Mouse (Mus musculus) urinary bladder, adult 2 months (tissue): ENCODE data around the gene Fli1. TPM values are rescaled to one million over a fixed set of nuclear protein-coding genes. Genes with fewer than 3 reads are reported as not detected.

Experiments used
- DNase-seq: peaks from one replicate; pipeline ENCODE4 v3.0.0; 2022; ENCODE audit warnings: low spot score
- polyA plus RNA-seq: library from polyadenylated mRNA; depleted of rRNA; stranded (reverse); fragments of >200 nt; gene quantifications from 2 replicates; pipeline ENCODE4 v1.2.3, GENCODE M21; 2012

Fli1 gene
- polyA plus RNA-seq, 1 experiment = 6.0 TPM

- no peak for DNase-seq
These were observed 20.0 kb downstream of the Fli1 start for GRCm38 (mm10) chr9:32522536-32523245.

- no peak for DNase-seq
These were observed 21.3 kb downstream of the Fli1 start for GRCm38 (mm10) chr9:32521331-32521730.

GRCm38 (mm10) chr9:32520821-32521220 lies 21.8 kb downstream of the Fli1 start:
- no peak for DNase-seq

- DNase-seq = no peak
These were observed 23.3 kb downstream of the Fli1 start for GRCm38 (mm10) chr9:32519101-32520051.

- no peak for DNase-seq
These were observed 24.1 kb downstream of the Fli1 start for GRCm38 (mm10) chr9:32518351-32519075.

- DNase-seq = no peak
These were observed 26.0 kb downstream of the Fli1 start for GRCm38 (mm10) chr9:32516691-32517090.

GRCm38 (mm10) chr9:32515894-32516686 lies 26.6 kb downstream of the Fli1 start:
- no peak for DNase-seq

GRCm38 (mm10) chr9:32514406-32515058 lies 28.1 kb downstream of the Fli1 start:
- no peak for DNase-seq

- no peak for DNase-seq
These were observed 29.2 kb downstream of the Fli1 start for GRCm38 (mm10) chr9:32513471-32513870.

GRCm38 (mm10) chr9:32510454-32511263 lies 32.0 kb downstream of the Fli1 start:
- DNase-seq = no peak

GRCm38 (mm10) chr9:32509706-32510156 lies 32.9 kb downstream of the Fli1 start:
- no peak for DNase-seq

GRCm38 (mm10) chr9:32508648-32509047 lies 34.0 kb downstream of the Fli1 start:
- DNase-seq = no peak

- DNase-seq = no peak
These were observed 34.5 kb downstream of the Fli1 start for GRCm38 (mm10) chr9:32508118-32508517.

GRCm38 (mm10) chr9:32506866-32507861 lies 35.5 kb downstream of the Fli1 start:
- no peak for DNase-seq

- no peak for DNase-seq
These were observed 36.5 kb downstream of the Fli1 start for GRCm38 (mm10) chr9:32506161-32506560.

GRCm38 (mm10) chr9:32505460-32506075 lies 37.1 kb downstream of the Fli1 start:
- DNase-seq = no peak

- no peak for DNase-seq
These were observed 38.6 kb downstream of the Fli1 start for GRCm38 (mm10) chr9:32503995-32504451.

GRCm38 (mm10) chr9:32503423-32503822 lies 39.2 kb downstream of the Fli1 start:
- DNase-seq = no peak
